Mouse (Mus musculus) lung, postnatal 0 days (tissue): Measurements from ENCODE around the gene Tuba1c.

Experiments
- CTCF ChIP-seq: IDR thresholded peaks from 2 replicates; pipeline ENCODE4 v1.5.1; 2016; ENCODE audit warnings: antibody characterized with exemption, mild to moderate bottlenecking
- EP300 ChIP-seq: IDR thresholded peaks from 2 replicates; pipeline ENCODE4 v1.6.1; 2016; ENCODE audit warnings: antibody characterized with exemption, mild to moderate bottlenecking, control low read depth

GRCm38 (mm10) chr15:99017355-99017761 is 12.3 kb upstream of the Tuba1c start:
- TF ChIP-seq CTCF (no peak), EP300 (no peak)
